Mouse (Mus musculus) midbrain, embryonic 14.5 days (tissue): Measurements from ENCODE around the gene Fkbp5. TPM values are rescaled to one million over a fixed set of nuclear protein-coding genes. Genes with fewer than 3 reads are reported as not detected.

Experiments used
- ATAC-seq: fragments of 200-750 bp; cut with Nextera tagmentation; 2 replicates; pipeline ENCODE4 v1.8.0; 2017; ENCODE audit warnings: moderate number of reproducible peaks, moderate library complexity; ENCODE audit not compliant: low FRiP score, low TSS enrichment
- DNase-seq: peaks from one replicate; pipeline ENCODE4 v3.0.0-alpha.2; 2015
- H3K27ac ChIP-seq: fragments of 300-500 bp; sonication (generic); replicated peaks from 2 replicates; pipeline ENCODE4 v1.5.1; 2014; ENCODE audit warnings: mild to moderate bottlenecking, low read depth, low read length, moderate library complexity
- H3K27me3 ChIP-seq: fragments of 300-500 bp; sonication (generic); 2 replicates; pipeline ENCODE4 v1.6.1; 2014; ENCODE audit warnings: low read length, control low read depth, mixed read lengths; ENCODE audit not compliant: control insufficient read depth, insufficient read depth
- H3K36me3 ChIP-seq: fragments of 300-500 bp; sonication (generic); 2 replicates; pipeline ENCODE4 v1.6.1; 2014; ENCODE audit warnings: low read length, control low read depth; ENCODE audit not compliant: control insufficient read depth, insufficient read depth
- H3K4me1 ChIP-seq: fragments of 300-500 bp; sonication (generic); 2 replicates; pipeline ENCODE4 v1.6.1; 2014; ENCODE audit warnings: mild to moderate bottlenecking, antibody characterized with exemption, low read length, control low read depth; ENCODE audit not compliant: control insufficient read depth, insufficient read depth
- H3K4me2 ChIP-seq: fragments of 300-500 bp; sonication (generic); 2 replicates; pipeline ENCODE4 v1.6.1; 2014; ENCODE audit warnings: mild to moderate bottlenecking, low read length, moderate library complexity
- H3K4me3 ChIP-seq: fragments of 300-500 bp; sonication (generic); replicated peaks from 2 replicates; pipeline ENCODE4 v1.5.1; 2014; ENCODE audit warnings: low read depth, low read length
- H3K9ac ChIP-seq: fragments of 300-500 bp; sonication (generic); replicated peaks from 2 replicates; pipeline ENCODE4 v1.6.1; 2014; ENCODE audit warnings: mild to moderate bottlenecking, low read length, moderate library complexity
- H3K9me3 ChIP-seq: fragments of 300-500 bp; sonication (generic); 2 replicates; pipeline ENCODE4 v1.6.1; 2016; ENCODE audit warnings: low read length, control low read depth, mixed read lengths; ENCODE audit not compliant: control insufficient read depth
- WGBS: fragments of 180-500 bp; shearing (Covaris S2); extraction: QIAGEN DNeasy Blood & Tissue Kit; methylation state at CpG from one replicate; pipeline ENCODE4 v1.1.7; 2014; 5-methylcytosine and 5-hydroxymethylcytosine counted together
- polyA plus RNA-seq: library from polyadenylated mRNA; unstranded; fragments of >200 nt; fragmentation: Nextera tagmentation; extraction: Ambion mirVana; gene quantifications from 2 replicates; pipeline ENCODE4 v1.2.1, GENCODE M21; 2014

The Fkbp5 gene
- polyA plus RNA-seq, 1 experiment from 2014 or later: 11.6 TPM

DNA sequence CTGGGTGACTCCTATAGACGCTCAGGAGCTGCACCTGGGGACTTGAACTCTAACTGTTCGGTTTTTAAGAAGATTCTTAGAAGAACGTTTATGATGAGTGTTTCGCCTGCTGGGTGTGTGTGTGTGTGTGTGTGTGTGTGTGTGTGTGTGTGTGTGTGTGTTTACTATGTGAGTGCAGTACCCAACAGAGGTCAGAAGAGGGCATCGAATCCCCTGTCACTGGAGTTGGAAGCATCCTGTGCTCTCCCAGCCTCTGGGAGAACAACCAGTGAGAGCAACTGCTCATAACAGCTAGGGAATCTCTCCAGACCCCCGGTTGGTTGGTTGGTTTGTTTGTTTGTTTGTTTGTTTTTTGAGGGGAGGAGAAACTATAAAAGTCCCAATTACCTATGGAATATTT is 30.6 kb downstream of the Fkbp5 start:
- no peak overlapping the region for H3K4me3 ChIP-seq
- H3K36me3 ChIP-seq: no peaks in the 10 kb centered on the region
- WGBS: 82% methylated on average over 6 of the region's 6 CpGs
- 0 out of 2 replicates have a peak, but pooled peaks cover 6% of the 10 kb centered on the region for H3K4me1 ChIP-seq
- H3K27ac ChIP-seq: no peak overlapping the region
- no peak for DNase-seq
- no peaks in the 10 kb centered on the region for H3K9me3 ChIP-seq
- no peaks in the 10 kb centered on the region for H3K27me3 ChIP-seq
- ATAC-seq: no peak
- H3K4me2 ChIP-seq: peak overlapping the region; percentile 71; the same call in 1 of the 2 replicates
- H3K9ac ChIP-seq: no peak overlapping the region

DNA sequence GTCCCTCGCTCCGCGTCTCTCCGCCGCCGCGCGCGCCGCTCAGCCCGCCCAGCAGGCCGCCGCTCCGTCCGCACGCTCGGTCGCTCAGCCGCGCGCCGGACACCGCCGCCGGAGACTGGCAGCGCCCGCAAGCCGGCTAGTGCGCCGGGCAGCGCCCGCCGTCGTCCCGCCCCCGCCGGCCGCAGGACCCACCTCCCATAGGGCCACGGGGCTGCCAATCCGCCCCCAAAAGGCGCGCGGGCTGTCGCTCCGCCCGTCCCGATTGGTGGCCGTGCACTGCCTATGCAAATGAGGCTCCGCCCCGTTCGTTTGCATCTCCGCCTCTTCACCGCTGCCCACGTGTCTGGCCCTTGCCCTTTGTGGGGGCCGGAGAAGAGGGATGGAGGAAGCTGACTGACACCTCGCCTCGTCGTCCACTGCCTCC is 31.3 kb downstream of the Fkbp5 start:
- H3K4me3 ChIP-seq: peak overlapping the region; percentile 83
- no peaks in the 10 kb centered on the region for H3K36me3 ChIP-seq
- 0 out of 2 replicates have a peak, but pooled peaks cover 6% of the 10 kb centered on the region for H3K4me1 ChIP-seq
- under 1% methylated on average over 26 of the region's 58 CpGs for WGBS
- H3K27me3 ChIP-seq: no peaks in the 10 kb centered on the region
- peak overlapping the region; percentile 90 for H3K27ac ChIP-seq
- ATAC-seq (peak; percentile 98), DNase-seq (peak; percentile 98)
- peak overlapping the region; percentile 71 for H3K4me2 ChIP-seq
- H3K9ac ChIP-seq: peak overlapping the region; percentile 80
- H3K9me3 ChIP-seq: no peaks in the 10 kb centered on the region

DNA sequence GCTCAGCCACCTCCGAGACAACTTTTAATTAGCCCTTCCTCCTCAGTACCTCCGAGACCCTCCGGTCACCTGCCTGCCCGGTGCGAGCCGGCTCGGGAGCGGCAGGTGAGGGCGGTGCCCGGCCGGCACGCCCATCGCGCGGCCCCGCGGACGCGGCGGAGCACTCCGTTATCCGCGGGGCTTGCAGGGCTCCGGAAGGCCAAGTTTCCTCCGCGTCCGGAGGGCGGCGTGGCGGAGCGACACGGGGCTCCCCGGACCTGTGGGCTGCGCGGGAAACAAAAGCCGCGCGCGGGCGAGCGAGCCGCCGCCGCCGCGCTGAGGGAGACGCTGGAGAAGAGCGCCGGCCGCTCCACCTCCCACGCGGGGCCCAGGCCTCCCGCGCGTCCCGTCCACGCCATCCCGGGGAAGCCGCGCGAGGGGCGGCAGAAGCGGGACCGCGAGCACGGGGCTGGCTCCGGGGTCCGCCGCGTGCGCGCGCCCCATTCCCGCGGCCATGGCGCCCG is 31.8 kb downstream of the Fkbp5 start:
- no peak; the same call in 1 of the 2 replicates for ATAC-seq
- DNase-seq: no peak

DNA sequence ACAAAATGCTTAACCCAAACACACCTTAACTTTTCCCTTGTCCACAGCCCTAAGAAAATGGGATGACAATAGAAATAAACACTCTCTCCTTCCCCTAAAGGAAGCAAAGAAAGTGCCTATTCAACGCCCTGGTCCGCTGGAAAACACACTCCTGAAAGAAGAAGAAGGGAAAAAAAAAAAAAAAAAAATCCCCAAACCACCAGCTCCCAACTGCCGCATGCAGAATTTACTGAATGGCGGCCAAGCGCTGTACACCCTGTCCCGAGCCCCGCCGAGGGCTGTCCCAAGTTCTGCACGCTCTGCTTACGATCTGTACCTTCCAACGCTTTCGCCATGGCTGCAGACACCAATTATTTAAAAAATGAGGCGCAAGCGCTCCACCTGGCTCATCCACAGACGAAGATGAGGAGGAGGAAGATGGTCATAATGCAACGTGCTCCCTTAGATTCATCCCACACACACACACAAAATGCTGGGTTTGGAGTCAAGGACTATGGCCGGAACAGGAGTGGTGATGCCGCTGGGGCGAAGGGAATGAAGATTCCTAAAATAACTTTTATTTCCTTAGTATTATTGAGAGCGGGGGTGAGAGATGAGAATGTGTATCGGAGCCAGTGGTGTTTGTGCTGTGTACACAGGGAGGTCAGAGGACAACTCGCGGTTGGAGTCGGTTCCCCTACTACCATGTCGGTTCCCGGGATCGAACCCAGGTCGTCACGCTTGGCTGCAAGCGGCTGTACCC is 32.5 kb downstream of the Fkbp5 start:
- Histone ChIP-seq H3K4me2 (peak overlapping the region; percentile 71), H3K4me1 (0 out of 2 replicates have a peak, but pooled peaks cover 6% of the 10 kb centered on the region), H3K36me3 (no peaks in the 10 kb centered on the region), H3K27ac (peak overlapping the region; percentile 90), H3K27me3 (no peaks in the 10 kb centered on the region), H3K4me3 (peak overlapping the region; percentile 83), H3K9ac (peak overlapping the region; percentile 80), H3K9me3 (no peaks in the 10 kb centered on the region)
- 6% methylated on average over 30 of the region's 30 CpGs for whole genome bisulfite sequencing
- DNase-seq: peak; percentile 72
- ATAC-seq: 0 out of 2 replicates have a peak, but pooled peaks have one; percentile 3

More for the DNA sequence above, 31.8 kb downstream of the Fkbp5 start:
- 0 out of 2 replicates have a peak, but pooled peaks cover 6% of the 10 kb centered on the region for H3K4me1 ChIP-seq
- peak overlapping the region; percentile 83 for H3K4me3 ChIP-seq
- no peaks in the 10 kb centered on the region for H3K9me3 ChIP-seq
- under 1% methylated on average over 70 of the region's 77 CpGs for WGBS
- H3K27me3 ChIP-seq: no peaks in the 10 kb centered on the region
- peak overlapping the region; percentile 80 for H3K9ac ChIP-seq
- H3K36me3 ChIP-seq: no peaks in the 10 kb centered on the region
- peak overlapping the region; percentile 71 for H3K4me2 ChIP-seq
- H3K27ac ChIP-seq: peak overlapping the region; percentile 90

DNA sequence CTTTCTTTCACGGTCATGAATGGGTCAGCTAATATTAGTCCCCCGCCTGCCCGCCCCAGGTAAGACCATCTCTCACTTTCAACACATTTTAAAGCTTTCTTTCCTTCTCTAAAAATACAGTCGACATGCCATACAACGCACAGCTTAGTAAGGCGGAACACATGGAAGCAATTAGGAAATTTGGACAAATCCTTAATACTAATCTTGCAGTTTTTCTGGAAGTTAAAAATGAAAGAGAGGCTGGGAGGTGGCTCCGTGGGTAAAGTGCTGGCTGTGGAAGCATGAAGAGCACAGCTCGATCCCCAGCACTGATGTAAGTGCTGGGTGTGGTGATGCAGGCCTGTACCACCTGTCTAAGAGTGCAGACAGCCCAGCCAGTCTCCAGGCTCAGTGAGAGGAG is 39.9 kb downstream of the Fkbp5 start:
- Histone ChIP-seq H3K4me3 (no peak overlapping the region), H3K9ac (no peak overlapping the region), H3K4me1 (no peaks in the 10 kb centered on the region), H3K36me3 (no peaks in the 10 kb centered on the region), H3K9me3 (no peaks in the 10 kb centered on the region), H3K27ac (no peak overlapping the region), H3K27me3 (no peaks in the 10 kb centered on the region), H3K4me2 (no peak overlapping the region)
- no peak for DNase-seq
- ATAC-seq: no peak
- WGBS: 93% methylated on average over 8 of the region's 8 CpGs

DNA sequence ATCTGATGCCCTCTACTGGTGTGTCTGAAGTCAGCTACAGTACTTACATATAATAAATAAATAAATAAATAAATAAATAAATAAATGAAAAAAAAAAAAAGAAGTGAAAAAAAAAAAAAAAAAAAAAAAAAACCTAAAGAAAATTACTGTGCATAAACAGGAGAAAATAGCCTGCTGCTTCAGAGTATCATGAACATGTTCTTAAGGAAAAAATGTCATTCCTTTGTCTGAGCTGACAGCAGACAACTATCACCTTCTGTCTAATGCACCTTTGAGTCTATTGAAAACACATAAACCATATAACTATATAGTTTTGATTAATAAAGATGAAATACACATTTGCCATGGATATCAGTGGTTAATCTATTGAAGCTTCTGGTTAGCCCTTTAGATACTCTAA is 40.9 kb downstream of the Fkbp5 start:
- Histone ChIP-seq H3K36me3 (no peaks in the 10 kb centered on the region), H3K4me3 (no peak overlapping the region), H3K9ac (no peak overlapping the region), H3K9me3 (no peaks in the 10 kb centered on the region), H3K4me1 (no peaks in the 10 kb centered on the region), H3K4me2 (no peak overlapping the region), H3K27ac (no peak overlapping the region), H3K27me3 (no peaks in the 10 kb centered on the region)
- no peak for ATAC-seq
- DNase-seq: no peak

DNA sequence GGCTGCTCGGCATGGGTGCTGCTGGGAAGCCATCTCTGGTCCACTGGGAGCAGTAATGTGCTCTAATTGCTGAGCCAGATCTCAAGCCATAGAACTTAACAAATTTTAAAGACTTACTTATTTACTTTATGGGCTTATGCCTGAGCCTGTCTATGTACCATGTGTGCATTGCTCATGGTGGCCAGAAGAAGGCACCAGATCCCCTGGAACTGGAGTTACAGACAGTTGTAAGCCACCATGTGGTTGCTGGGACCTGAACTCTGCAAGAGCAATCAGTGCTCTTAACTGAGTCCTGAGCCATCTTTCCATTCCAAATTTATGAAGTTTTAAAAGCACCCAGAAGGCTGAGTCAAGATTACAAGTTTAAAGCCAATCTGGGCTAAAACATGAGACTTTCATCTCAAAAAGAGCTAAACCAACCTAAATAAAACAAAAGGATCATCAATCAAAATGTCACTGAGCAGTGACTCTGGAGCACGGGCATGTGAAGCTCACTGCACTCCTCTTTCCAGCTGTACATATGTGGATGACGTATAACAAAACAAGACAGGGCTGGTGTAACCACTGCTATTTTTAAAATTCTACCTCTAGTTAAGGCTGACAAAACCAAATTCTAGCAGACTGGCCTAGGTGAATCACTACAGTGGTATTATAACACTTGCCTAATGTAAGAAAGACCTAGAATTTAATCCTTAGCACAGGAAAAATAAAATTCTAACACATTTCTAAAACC is 41.6 kb downstream of the Fkbp5 start:
- ATAC-seq (no peak), DNase-seq (no peak)
- WGBS: 95% methylated on average over 3 of the region's 3 CpGs

DNA sequence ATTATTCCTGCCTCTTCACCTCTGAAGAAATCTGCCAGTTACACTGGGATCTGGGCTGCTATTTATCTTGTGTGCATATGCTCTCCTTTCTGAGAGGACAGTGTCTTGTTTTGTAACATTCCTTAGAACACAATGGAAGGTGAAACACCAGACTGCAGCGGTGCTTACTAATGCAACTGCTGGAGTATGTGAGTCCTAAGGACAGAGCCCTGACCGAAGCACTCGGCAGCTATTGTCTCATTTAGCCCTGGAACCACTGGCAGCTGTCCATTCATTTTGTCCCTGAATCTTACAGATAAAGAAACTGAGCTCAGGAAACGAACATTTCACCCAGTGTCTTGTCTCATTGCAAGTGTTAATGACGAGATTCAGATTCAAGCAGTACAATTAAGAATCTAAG is 44.6 kb downstream of the Fkbp5 start:
- Histone ChIP-seq H3K4me2 (no peak overlapping the region), H3K9ac (no peak overlapping the region), H3K4me1 (no peaks in the 10 kb centered on the region; the same call in none of the 2 replicates), H3K27ac (no peak overlapping the region), H3K27me3 (no peaks in the 10 kb centered on the region), H3K9me3 (no peaks in the 10 kb centered on the region), H3K4me3 (no peak overlapping the region), H3K36me3 (no peaks in the 10 kb centered on the region)
- ATAC-seq: no peak
- DNase-seq: no peak
- 58% methylated on average over 5 of the region's 5 CpGs for WGBS

More for the DNA sequence above, 41.6 kb downstream of the Fkbp5 start:
- Histone ChIP-seq H3K27ac (no peak overlapping the region), H3K27me3 (no peaks in the 10 kb centered on the region), H3K9ac (no peak overlapping the region), H3K4me3 (no peak overlapping the region), H3K4me1 (no peaks in the 10 kb centered on the region), H3K36me3 (no peaks in the 10 kb centered on the region), H3K4me2 (no peak overlapping the region), H3K9me3 (no peaks in the 10 kb centered on the region)
